Mouse (Mus musculus): ENCODE results near the gene Trpm4. TPM values are rescaled to one million over a fixed set of nuclear protein-coding genes. Genes with fewer than 3 reads are reported as not detected.

The Trpm4 gene
- polyA plus RNA-seq, 1 experiment from 2014 or later, result 19.6 TPM

DNA sequence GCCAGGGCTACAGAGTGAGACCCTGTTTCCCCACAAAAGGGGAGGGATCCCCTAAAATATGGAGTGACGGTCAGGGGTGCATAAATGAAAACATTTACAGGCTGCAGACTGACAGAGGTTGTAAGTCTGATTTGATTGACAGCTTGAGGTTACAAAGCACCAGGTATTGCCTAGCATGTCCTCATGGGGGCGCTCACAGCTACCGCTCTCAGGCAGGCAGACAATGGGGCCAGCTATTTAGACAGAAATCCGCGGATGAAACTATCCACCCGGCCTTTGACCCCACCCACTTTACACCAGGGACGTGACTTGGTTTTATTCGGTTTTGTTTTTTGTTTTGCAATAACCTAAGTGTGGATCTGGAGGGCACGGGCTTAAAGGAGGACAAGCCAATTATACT, 24.1 kb downstream of the Trpm4 start:
- no peak overlapping the region for H3K27ac ChIP-seq (ENCODE audit: low read length)

DNA sequence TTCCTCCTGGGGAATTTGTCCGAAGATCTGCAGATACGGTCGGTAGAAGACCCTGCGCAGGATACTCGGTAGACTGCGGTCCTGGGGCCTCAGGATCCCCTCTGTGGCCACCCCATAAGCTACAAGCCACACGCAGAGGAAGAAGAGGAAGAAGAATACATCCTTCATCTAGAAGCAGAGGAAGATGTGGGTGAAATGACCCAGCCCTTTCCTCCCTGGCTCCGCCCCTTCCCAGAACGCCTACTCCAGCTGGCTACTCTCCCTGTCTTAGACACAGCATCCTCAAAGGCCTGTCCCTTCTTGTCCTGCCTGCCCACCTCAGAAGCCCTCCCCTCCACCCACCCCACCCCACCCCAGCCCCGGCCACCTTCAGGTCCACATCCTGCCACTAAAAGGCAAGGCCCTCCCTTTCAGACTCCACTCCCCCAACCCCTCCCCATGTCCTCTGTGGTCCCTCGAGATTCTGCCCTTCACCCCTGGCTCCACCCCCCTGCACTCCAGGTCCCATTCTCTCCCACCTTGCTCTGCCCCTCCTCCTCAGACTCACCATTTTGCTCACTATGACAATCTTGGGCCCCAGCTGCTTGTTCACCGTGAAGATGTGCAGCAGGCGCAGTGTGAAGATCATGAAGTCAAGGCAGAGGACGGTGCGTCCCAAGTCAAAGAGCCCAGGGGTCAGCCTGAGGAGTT, 24.9 kb downstream of the Trpm4 start:
- no peak for ATAC-seq (ENCODE audit: low read depth)
- peaks cover 2% of the 10 kb centered on the region for H3K4me1 ChIP-seq (replicated peaks; ENCODE audit: control insufficient read depth, insufficient read depth, low read length)
- H3K9ac ChIP-seq (ENCODE audit: low read length), result no peak overlapping the region
- no peak overlapping the region for H3K27ac ChIP-seq (ENCODE audit: low read length)
- 72% methylated on average over 15 of the region's 15 CpGs for WGBS
- no peak overlapping the region for H3K4me2 ChIP-seq (ENCODE audit: low read depth, low read length)
- H3K27me3 ChIP-seq (ENCODE audit: control insufficient read depth, insufficient read depth, low read depth, low read length), result no peaks in the 10 kb centered on the region
- no peak overlapping the region for H3K4me3 ChIP-seq (ENCODE audit: low read length)
- H3K9me3 ChIP-seq (ENCODE audit: control insufficient read depth, low read length), result no peaks in the 10 kb centered on the region
- peaks cover 3% of the 10 kb centered on the region; the same call in 1 of the 2 replicates for H3K36me3 ChIP-seq (ENCODE audit: control insufficient read depth, insufficient read depth, low read length)

More for the DNA sequence above, 24.1 kb downstream of the Trpm4 start:
- H3K4me1 ChIP-seq (replicated peaks; ENCODE audit: control insufficient read depth, insufficient read depth, low read length), result peaks cover 2% of the 10 kb centered on the region
- H3K4me2 ChIP-seq (ENCODE audit: low read depth, low read length), result no peak overlapping the region
- no peak overlapping the region for H3K4me3 ChIP-seq (ENCODE audit: low read length)
- H3K36me3 ChIP-seq (ENCODE audit: control insufficient read depth, insufficient read depth, low read length), result peaks cover 6% of the 10 kb centered on the region
- no peak for ATAC-seq (ENCODE audit: low read depth)
- H3K27me3 ChIP-seq (ENCODE audit: control insufficient read depth, insufficient read depth, low read depth, low read length), result no peaks in the 10 kb centered on the region
- no peak overlapping the region for H3K9ac ChIP-seq (ENCODE audit: low read length)
- WGBS, result 16% methylated on average over 9 of the region's 9 CpGs
- H3K9me3 ChIP-seq (ENCODE audit: control insufficient read depth, low read length), result no peaks in the 10 kb centered on the region

DNA sequence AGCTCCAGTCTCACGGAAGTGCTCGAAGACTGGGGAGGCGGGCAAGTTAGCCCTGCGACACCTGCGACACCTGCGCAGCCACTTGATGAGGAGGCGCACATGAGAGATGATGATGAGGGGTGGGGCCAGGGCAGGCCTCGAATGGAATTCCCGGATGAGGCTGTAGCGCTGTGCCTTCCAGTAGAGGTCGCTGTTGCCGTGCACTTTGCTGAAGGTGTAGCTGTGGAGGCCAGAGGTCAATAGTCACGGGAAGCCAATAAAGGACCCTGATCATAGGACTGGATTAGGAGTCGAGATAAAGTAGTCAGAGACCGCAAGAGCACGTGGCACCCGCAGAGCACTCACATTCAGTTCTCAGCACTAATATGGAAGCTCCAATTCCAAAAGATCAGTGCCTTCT, 28.3 kb downstream of the Trpm4 start:
- H3K9me3 ChIP-seq (ENCODE audit: control insufficient read depth, low read length), result no peaks in the 10 kb centered on the region
- ATAC-seq (ENCODE audit: low read depth), result peak; percentile 58
- WGBS, result 9% methylated on average over 16 of the region's 17 CpGs
- no peaks in the 10 kb centered on the region; the same call in 1 of the 2 replicates for H3K4me1 ChIP-seq (replicated peaks; ENCODE audit: control insufficient read depth, insufficient read depth, low read length)
- H3K4me3 ChIP-seq (ENCODE audit: low read length), result peak overlapping the region; percentile 17; the same call in 1 of the 2 replicates
- peak overlapping the region; percentile 30 for H3K4me2 ChIP-seq (ENCODE audit: low read depth, low read length)
- no peak overlapping the region; the same call in 1 of the 2 replicates for H3K9ac ChIP-seq (ENCODE audit: low read length)
- peaks cover 3% of the 10 kb centered on the region; the same call in 1 of the 2 replicates for H3K36me3 ChIP-seq (ENCODE audit: control insufficient read depth, insufficient read depth, low read length)
- H3K27ac ChIP-seq (ENCODE audit: low read length), result no peak overlapping the region
- H3K27me3 ChIP-seq (ENCODE audit: control insufficient read depth, insufficient read depth, low read depth, low read length), result no peaks in the 10 kb centered on the region

DNA sequence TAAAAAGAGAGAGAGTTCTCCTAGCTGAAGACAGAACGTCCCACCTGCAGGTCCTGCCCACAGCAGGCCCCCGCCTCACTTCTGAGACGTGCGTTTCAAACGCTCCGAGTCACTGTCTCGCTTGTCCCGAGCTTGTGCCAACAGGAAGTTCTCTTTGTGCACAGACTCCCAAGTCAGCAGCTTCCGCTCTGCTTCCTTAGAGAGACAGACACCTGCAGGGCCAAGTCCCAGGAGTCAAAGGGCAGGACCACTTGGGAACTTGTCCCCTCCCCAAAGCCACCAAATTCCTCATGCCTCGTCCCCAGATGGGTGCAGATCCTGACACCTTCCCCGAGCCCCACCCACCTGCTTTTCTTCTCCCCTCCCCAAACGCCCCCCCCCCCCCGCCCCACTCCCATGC, 28.7 kb downstream of the Trpm4 start:
- peaks cover 3% of the 10 kb centered on the region; the same call in 1 of the 2 replicates for H3K36me3 ChIP-seq (ENCODE audit: control insufficient read depth, insufficient read depth, low read length)
- H3K27me3 ChIP-seq (ENCODE audit: control insufficient read depth, insufficient read depth, low read depth, low read length), result no peaks in the 10 kb centered on the region
- WGBS, result 27% methylated on average over 11 of the region's 13 CpGs
- ATAC-seq (ENCODE audit: low read depth), result peak; percentile 18; the same call in 1 of the 2 replicates
- H3K4me2 ChIP-seq (ENCODE audit: low read depth, low read length), result peak overlapping the region; percentile 30
- H3K27ac ChIP-seq (ENCODE audit: low read length), result no peak overlapping the region
- peak overlapping the region; percentile 17; the same call in 1 of the 2 replicates for H3K4me3 ChIP-seq (ENCODE audit: low read length)
- no peak overlapping the region; the same call in 1 of the 2 replicates for H3K9ac ChIP-seq (ENCODE audit: low read length)
- no peaks in the 10 kb centered on the region; the same call in 1 of the 2 replicates for H3K4me1 ChIP-seq (replicated peaks; ENCODE audit: control insufficient read depth, insufficient read depth, low read length)
- no peaks in the 10 kb centered on the region for H3K9me3 ChIP-seq (ENCODE audit: control insufficient read depth, low read length)

DNA sequence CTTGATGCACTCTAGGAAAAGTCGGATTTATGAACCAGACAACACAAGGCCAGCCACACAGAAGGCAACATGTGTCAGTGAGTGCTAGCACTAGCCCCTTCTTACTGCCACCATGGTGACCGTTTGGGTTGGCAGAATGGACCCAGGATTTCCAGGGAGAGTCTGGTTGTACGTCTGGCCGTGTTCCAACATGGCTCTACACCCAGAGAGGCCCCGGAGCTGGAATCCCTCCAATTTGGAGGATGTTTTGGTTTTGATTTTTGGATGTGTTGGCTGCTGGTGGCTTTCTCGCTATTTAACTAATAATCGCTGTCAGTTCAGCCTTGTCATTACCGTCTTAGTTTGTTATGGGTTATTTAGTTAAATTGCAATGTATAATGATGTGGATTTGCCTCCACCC, 31.0 kb downstream of the Trpm4 start:
- no peaks in the 10 kb centered on the region for H3K36me3 ChIP-seq (ENCODE audit: control insufficient read depth, insufficient read depth, low read length)
- 46% methylated on average over 8 of the region's 8 CpGs for WGBS
- H3K27me3 ChIP-seq (ENCODE audit: control insufficient read depth, insufficient read depth, low read depth, low read length), result no peaks in the 10 kb centered on the region
- H3K4me3 ChIP-seq (ENCODE audit: low read length), result no peak overlapping the region
- ATAC-seq (ENCODE audit: low read depth), result no peak
- no peak overlapping the region for H3K27ac ChIP-seq (ENCODE audit: low read length)
- no peaks in the 10 kb centered on the region; the same call in 1 of the 2 replicates for H3K4me1 ChIP-seq (replicated peaks; ENCODE audit: control insufficient read depth, insufficient read depth, low read length)
- H3K9ac ChIP-seq (ENCODE audit: low read length), result no peak overlapping the region
- H3K9me3 ChIP-seq (ENCODE audit: control insufficient read depth, low read length), result no peaks in the 10 kb centered on the region
- no peak overlapping the region for H3K4me2 ChIP-seq (ENCODE audit: low read depth, low read length)

DNA sequence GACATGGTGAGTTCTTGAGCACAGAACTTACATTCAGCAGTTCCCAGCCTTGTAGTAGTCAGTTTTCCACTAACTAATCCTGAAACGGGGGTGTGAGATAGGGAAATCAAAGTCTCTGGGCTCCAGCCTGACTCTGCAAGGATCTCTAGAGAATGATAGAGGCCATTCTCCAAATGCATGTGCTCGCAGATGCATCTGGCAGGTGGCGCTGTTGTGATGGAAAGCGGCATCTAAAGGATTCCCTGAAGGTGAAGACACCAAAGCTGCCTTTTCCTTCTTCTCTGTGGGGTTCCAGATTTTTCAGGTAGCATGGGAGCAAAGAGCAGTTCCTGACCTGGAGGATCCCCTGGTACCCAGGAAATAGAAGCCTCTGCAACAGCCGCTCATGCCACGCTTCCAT, 33.3 kb downstream of the Trpm4 start:
- Histone ChIP-seq H3K27ac (ENCODE audit: low read length) (no peak overlapping the region), H3K4me3 (ENCODE audit: low read length) (no peak overlapping the region), H3K4me1 (replicated peaks; ENCODE audit: control insufficient read depth, insufficient read depth, low read length) (no peaks in the 10 kb centered on the region; the same call in 1 of the 2 replicates), H3K9ac (ENCODE audit: low read length) (no peak overlapping the region), H3K27me3 (ENCODE audit: control insufficient read depth, insufficient read depth, low read depth, low read length) (no peaks in the 10 kb centered on the region), H3K4me2 (ENCODE audit: low read depth, low read length) (no peak overlapping the region), H3K36me3 (ENCODE audit: control insufficient read depth, insufficient read depth, low read length) (no peaks in the 10 kb centered on the region), H3K9me3 (ENCODE audit: control insufficient read depth, low read length) (no peaks in the 10 kb centered on the region)
- WGBS, result 11% methylated on average over 6 of the region's 6 CpGs
- peak; percentile 46 for ATAC-seq (ENCODE audit: low read depth)

DNA sequence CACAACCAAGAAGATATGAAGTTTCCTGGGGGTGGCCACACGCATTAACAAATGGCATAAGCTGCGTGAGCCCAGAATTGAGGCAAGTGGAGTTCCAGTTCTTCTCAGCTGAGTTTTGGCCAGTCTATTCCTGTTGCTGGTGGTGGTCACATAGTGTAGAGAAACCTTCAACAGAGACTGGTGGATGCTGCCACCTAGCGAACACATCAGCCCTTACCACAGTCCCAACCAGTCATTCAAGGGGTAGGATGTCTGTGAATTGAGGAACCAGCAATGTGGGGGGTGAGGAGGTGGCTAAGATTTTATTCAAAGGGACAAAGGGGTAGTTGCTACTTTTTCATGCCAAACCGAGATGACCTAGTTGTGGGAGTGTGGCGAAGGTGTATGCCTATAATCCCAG, 33.8 kb downstream of the Trpm4 start:
- Histone ChIP-seq H3K27ac (ENCODE audit: low read length) (no peak overlapping the region), H3K27me3 (ENCODE audit: control insufficient read depth, insufficient read depth, low read depth, low read length) (no peaks in the 10 kb centered on the region), H3K9me3 (ENCODE audit: control insufficient read depth, low read length) (no peaks in the 10 kb centered on the region), H3K9ac (ENCODE audit: low read length) (no peak overlapping the region), H3K4me2 (ENCODE audit: low read depth, low read length) (no peak overlapping the region), H3K4me3 (ENCODE audit: low read length) (no peak overlapping the region), H3K4me1 (replicated peaks; ENCODE audit: control insufficient read depth, insufficient read depth, low read length) (no peaks in the 10 kb centered on the region; the same call in 1 of the 2 replicates), H3K36me3 (ENCODE audit: control insufficient read depth, insufficient read depth, low read length) (no peaks in the 10 kb centered on the region)
- WGBS, result 4% methylated on average over 5 of the region's 5 CpGs
- ATAC-seq (ENCODE audit: low read depth), result peak; percentile 93

DNA sequence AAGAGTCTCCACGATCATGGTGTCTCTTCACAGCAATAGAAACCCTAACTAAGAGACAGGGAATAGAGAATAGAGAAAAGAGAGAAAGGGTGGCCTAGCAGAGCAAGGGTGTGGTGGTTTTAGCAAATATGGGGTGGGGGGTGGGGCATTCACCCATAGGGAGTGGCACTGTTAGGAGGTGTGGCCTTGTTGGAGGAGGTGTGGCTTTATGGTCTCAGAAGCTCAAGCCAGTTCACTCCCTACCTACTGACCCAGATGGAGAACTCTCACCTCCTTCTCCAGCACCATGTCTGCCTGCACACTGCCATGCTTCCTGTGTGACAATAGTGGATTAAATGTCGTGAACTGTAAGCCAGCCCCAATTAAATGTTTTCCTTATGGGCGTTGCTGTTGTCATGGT, 36.0 kb downstream of the Trpm4 start:
- ATAC-seq (ENCODE audit: low read depth), result no peak
- no peak overlapping the region for H3K4me3 ChIP-seq (ENCODE audit: low read length)
- no peak overlapping the region for H3K27ac ChIP-seq (ENCODE audit: low read length)
- no peaks in the 10 kb centered on the region for H3K27me3 ChIP-seq (ENCODE audit: control insufficient read depth, insufficient read depth, low read depth, low read length)
- H3K9ac ChIP-seq (ENCODE audit: low read length), result no peak overlapping the region
- WGBS, result 64% methylated on average over 3 of the region's 3 CpGs
- no peak overlapping the region for H3K4me2 ChIP-seq (ENCODE audit: low read depth, low read length)
- H3K4me1 ChIP-seq (replicated peaks; ENCODE audit: control insufficient read depth, insufficient read depth, low read length), result no peaks in the 10 kb centered on the region; the same call in 1 of the 2 replicates
- no peaks in the 10 kb centered on the region for H3K36me3 ChIP-seq (ENCODE audit: control insufficient read depth, insufficient read depth, low read length)
- no peaks in the 10 kb centered on the region for H3K9me3 ChIP-seq (ENCODE audit: control insufficient read depth, low read length)

DNA sequence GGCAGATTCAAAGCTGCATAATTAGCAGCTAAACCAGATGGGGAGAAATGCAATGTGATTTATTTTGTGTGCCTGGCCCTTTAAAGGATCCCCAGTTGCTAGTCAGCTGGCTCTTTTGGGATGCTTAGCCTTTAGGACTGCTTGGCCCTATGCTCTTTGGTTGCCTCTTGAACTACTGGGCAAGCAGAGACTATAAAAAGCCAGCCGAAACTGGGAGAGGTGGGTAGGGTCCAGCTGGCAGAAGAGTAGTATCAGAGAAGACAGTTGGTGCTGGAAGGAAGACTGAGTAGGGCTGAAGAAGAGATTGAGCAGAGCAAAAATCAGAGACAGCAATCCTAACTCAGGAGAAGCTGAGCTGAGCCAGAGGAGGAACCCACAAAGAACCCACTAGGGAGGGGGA, 37.0 kb downstream of the Trpm4 start:
- no peaks in the 10 kb centered on the region for H3K27me3 ChIP-seq (ENCODE audit: control insufficient read depth, insufficient read depth, low read depth, low read length)
- no peak for ATAC-seq (ENCODE audit: low read depth)
- no peaks in the 10 kb centered on the region; the same call in 1 of the 2 replicates for H3K9me3 ChIP-seq (ENCODE audit: control insufficient read depth, low read length)
- H3K36me3 ChIP-seq (ENCODE audit: control insufficient read depth, insufficient read depth, low read length), result no peaks in the 10 kb centered on the region
- H3K27ac ChIP-seq (ENCODE audit: low read length), result no peak overlapping the region
- 78% methylated on average over 1 of the region's 1 CpGs for WGBS
- H3K4me1 ChIP-seq (replicated peaks; ENCODE audit: control insufficient read depth, insufficient read depth, low read length), result no peaks in the 10 kb centered on the region
- no peak overlapping the region for H3K9ac ChIP-seq (ENCODE audit: low read length)
- H3K4me3 ChIP-seq (ENCODE audit: low read length), result no peak overlapping the region
- H3K4me2 ChIP-seq (ENCODE audit: low read depth, low read length), result no peak overlapping the region
